In genomic region chr12:8829661-8830040, GRCm38 (mm10) we compare ENCODE assay signal across 21 mouse cellular contexts. TPM values are rescaled to one million over a fixed set of nuclear protein-coding genes. Genes with fewer than 3 reads are reported as not detected.
A peak's percentile ranks its signal among the peaks of the same experiment; 100 is the strongest.
DNase-seq lines count a peak whose midpoint lies in the region; ATAC-seq and TF ChIP-seq lines count a peak whose summit lies in the region.
"Had no signal": no experiment of that assay in that cellular context is flagged by ENCODE, and none has a peak within 500 bp of the region (broad histone marks: within the 10 kb centered on the region; RNA-seq: fewer than 3 reads in every experiment).

No protein-coding gene starts in this region.

- no peak for TF ChIP-seq EP300 in lung, postnatal 0 days (IDR thresholded peaks at IDR 0.05)

- no peaks in the 10 kb centered on the region for H3K36me3 ChIP-seq in lung, postnatal 0 days (ENCODE audit: insufficient read depth, low read length)

- no peaks in the 10 kb centered on the region for H3K27me3 ChIP-seq in lung, postnatal 0 days (replicated peaks; ENCODE audit: insufficient read depth, low read length)

- TF ChIP-seq CTCF in lung, postnatal 0 days (IDR thresholded peaks at IDR 0.05), result no peak

- ATAC-seq in hematopoietic stem cell, adult 5-6 weeks (replicated peaks in 1 of 2; ENCODE audit: insufficient read depth in 1 of 2, low FRiP score in 2 of 2, low TSS enrichment in 1 of 2, low read depth in 1 of 2, poor library complexity in 2 of 2, severe bottlenecking in 2 of 2), result peak; percentile 26 to 63; a peak in 3 of 4 replicates
- peak; percentile 51; the same call in 1 of the 2 replicates for ATAC-seq in monocyte, adult 5-6 weeks (replicated peaks; ENCODE audit: insufficient number of reproducible peaks, low FRiP score, low TSS enrichment, poor library complexity, severe bottlenecking)
- ATAC-seq in lung, postnatal 0 days, result no peak
- ATAC-seq: forebrain, embryonic 14.5 days; midbrain, embryonic 16.5 days had no signal

- no peak overlapping the region for H3K27ac ChIP-seq in lung, postnatal 0 days (ENCODE audit: low read length)
- H3K27ac ChIP-seq: hindbrain, embryonic 14.5 days had no signal

- WGBS in lung, postnatal 0 days, result 86% methylated on average over 5 of the region's 5 CpGs

- DNase-seq in adrenal gland, postnatal 36 days, result peak; percentile 23 to 27
- no peak for DNase-seq in adrenal gland, postnatal 25 days
- DNase-seq in A20 (ENCODE audit: low read depth, low spot score), result peak; percentile 74
- no peak for DNase-seq in cerebellum, adult 18-20 months
- no peak for DNase-seq in lung, postnatal 0 days (ENCODE audit: low spot score)
- no peak for DNase-seq in cerebellum, adult 11-12 months
- DNase-seq: cerebellum, adult 9-10 months; embryo, embryonic 11 days; heart, adult 18-20 months; kidney, adult 2 months; kidney, postnatal 4 days; layer of hippocampus, postnatal 36 days; lung, adult 2 months; spleen, adult 18-20 months; thymus, postnatal 4 days had no signal

- no peak overlapping the region for H3K4me2 ChIP-seq in lung, postnatal 0 days (replicated peaks; ENCODE audit: low read depth, low read length)
- H3K4me2 ChIP-seq: hindbrain, embryonic 14.5 days had no signal

- no peaks in the 10 kb centered on the region for H3K4me1 ChIP-seq in lung, postnatal 0 days (ENCODE audit: insufficient read depth, low read depth, low read length)

- H3K9me3 ChIP-seq in lung, postnatal 0 days (ENCODE audit: low read length), result no peaks in the 10 kb centered on the region

- H3K4me3 ChIP-seq in lung, postnatal 0 days (ENCODE audit: low read depth, low read length), result no peak overlapping the region
- H3K4me3 ChIP-seq: megakaryocyte, embryonic 14.5 days had no signal

- no peak overlapping the region for H3K9ac ChIP-seq in lung, postnatal 0 days (replicated peaks; ENCODE audit: low read depth)
- H3K9ac ChIP-seq: hindbrain, embryonic 14.5 days had no signal

RNA-seq across cellular contexts. Expression of gene Sdc1, which starts 58.5 kb away (rescaled TPM):
- 10 to 100 TPM; 16.5 to 17.0 TPM for total RNA-seq in adrenal gland, postnatal 36 days (2021)
- total RNA-seq in adrenal gland, postnatal 25 days (2021), result 14.1 and 15.8 TPM in 2 replicates
- 13.6 and 23.5 TPM in 2 replicates for total RNA-seq in hematopoietic stem cell, adult 5-6 weeks (2017)
- 4.6 to 7.4 TPM (median 5.4 TPM) in 3 replicates for total RNA-seq in monocyte, adult 5-6 weeks (2017)
- polyA plus RNA-seq in lung, postnatal 0 days (2015; fragmentation: Nextera tagmentation; extraction: Ambion mirVana), result 303 and 306 TPM in 2 replicates

Comparison
In these comparisons a context has a peak if more than half of its experiments do, and no peak if none do; other contexts are left out.
1. DNase-seq: peak in adrenal gland, postnatal 36 days (2 of 2) and A20 (single experiment); none in adrenal gland, postnatal 25 days (single experiment), cerebellum, adult 18-20 months (0 of 2), lung, postnatal 0 days (single experiment) and cerebellum, adult 11-12 months (single experiment).